Mouse (Mus musculus) fat pad, adult 2 months (tissue): ENCODE results near the gene D130040H23Rik.
"Not testable (repeated sequence)": the region's sequence is repeated elsewhere in the genome, so short reads cannot be mapped to it uniquely, and the experiment has no call there.

Source experiments
- DNase-seq: peaks from one replicate; pipeline ENCODE4 v3.0.0-alpha.2; 2011; ENCODE audit warnings: low read depth, low spot score; ENCODE audit errors: extremely low read depth

Gene D130040H23Rik

GRCm38 (mm10) chr8:69270386-69271202 lies at the start of gene D130040H23Rik:
Gene D130040H23Rik, plus strand, starts transcription at chr8:69271080.
- DNase-seq, result peak; percentile 11

- no peak for DNase-seq
These were observed 28.3 kb upstream of the D130040H23Rik start for GRCm38 (mm10) chr8:69242541-69242940.

- DNase-seq, result no peak
These were observed 2.4 kb upstream of the D130040H23Rik start for GRCm38 (mm10) chr8:69268525-69268924.

- DNase-seq, result no peak
These were observed 299 bp downstream of the D130040H23Rik start for GRCm38 (mm10) chr8:69271203-69271554.

GRCm38 (mm10) chr8:69272435-69272834 lies 1.6 kb downstream of the D130040H23Rik start:
- DNase-seq, result no peak

- no peak for DNase-seq
These were observed 53.9 kb downstream of the D130040H23Rik start for GRCm38 (mm10) chr8:69324771-69325170.

GRCm38 (mm10) chr8:69328301-69329288 lies 57.7 kb downstream of the D130040H23Rik start:
- no peak for DNase-seq

- DNase-seq, result not testable (repeated sequence)
These were observed 58.4 kb downstream of the D130040H23Rik start for GRCm38 (mm10) chr8:69329289-69329688.
